Mouse (Mus musculus) regulatory T cell (primary cell): ENCODE measurements around the gene Hnrnpul1.

Experiments used
- in situ Hi-C: fragments of 300-600 bp; cut with MboI, MseI; formaldehyde crosslinking; loops from one replicate; pipeline ENCODE4 v1.15.1; 2025; ENCODE audit warnings: high pct_unique_total_duplicates

The Hnrnpul1 gene

DNA sequence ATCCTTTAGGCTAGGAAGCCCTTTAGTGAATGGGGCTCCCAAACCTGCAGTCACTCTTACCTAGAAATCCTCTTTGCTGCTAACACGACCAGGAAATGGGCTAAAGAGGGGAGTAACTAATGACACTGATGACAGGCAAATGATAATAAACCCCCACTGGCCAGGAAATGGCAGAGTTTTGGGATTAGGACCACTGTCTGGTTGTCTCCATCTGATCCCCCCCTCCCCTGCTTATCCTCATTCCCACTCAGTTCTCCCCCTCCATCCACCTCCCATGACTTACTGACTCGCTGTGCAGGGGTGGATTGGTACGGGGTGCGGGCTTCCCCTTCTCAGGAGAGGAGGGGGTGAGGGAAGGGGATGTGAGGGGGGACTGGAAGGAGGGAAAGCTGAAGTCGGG, 64.5 kb downstream of the Hnrnpul1 start:
- in situ Hi-C loops, result loop anchor here (25.0 kb wide), 1 partner anchor 1497 kb away; the partner anchor contains the start of genes BC024978, Gm21983, Mia and Rab4b

DNA sequence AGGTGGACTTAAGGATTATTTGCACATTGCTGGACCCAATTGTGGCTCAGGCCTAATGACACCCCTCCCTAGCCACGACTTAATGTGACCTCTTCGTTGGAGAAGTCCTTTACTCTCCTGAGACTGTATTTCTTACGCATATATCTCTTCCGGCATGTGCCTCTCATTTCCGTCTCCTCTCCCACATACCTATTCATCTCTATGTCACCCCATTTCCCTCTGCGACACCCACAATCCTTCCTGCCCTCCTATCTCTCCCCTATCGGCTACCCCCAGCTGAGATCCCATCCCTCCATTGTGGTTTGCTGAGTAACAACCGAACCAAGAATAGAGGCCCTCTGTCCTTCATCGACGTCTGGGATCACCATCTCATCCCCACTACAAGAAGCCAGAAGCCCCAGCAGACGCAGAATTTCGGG, 64.9 kb downstream of the Hnrnpul1 start:
- in situ Hi-C loops, result loop anchor here (10.0 to 25.0 kb wide), 2 partner anchors 1315 to 1498 kb away; partner anchors contain the start of genes BC024978, Gm21983, Kcnn4 and Mia

DNA sequence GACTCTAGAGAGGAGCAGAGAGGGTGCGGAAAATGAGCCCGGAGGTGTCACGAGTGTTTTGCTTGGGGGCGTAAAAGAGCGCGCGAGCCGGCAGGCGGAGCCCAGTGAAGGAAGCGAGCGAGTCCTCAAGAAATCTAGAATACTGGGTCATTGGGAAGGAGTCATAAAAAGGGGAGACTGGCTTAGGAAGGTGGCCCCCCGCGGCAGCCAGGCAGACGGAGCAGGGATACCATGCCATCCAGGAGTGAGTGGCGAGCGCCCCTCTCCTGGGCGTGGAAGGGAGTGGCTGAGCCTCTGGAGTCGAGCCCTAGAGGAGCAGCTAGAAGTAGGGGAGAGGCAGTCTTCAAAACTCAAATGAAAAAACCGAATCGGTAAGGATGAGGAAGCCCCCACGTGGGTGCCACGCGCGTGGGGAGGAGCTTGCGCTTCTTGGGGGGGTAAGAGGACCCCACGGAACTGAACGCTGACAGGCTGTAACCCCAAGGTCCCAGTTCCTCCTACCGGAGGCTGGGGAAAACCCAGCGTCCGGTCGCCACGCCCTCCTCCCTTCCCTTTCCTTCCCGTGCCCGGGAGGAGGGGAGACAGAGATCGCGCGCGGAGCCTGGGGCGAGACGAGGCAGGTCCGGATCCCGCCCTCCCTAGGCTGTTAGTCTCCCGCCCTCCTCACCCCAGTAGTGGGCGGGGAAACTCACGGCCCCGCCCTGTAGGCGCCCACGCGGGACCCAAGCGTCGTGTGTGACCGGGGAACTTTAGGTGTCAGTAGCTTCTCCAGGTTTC, 65.6 kb downstream of the Hnrnpul1 start:
- in situ Hi-C loops, result loop anchor here (10.0 to 25.0 kb wide), 2 partner anchors 1314 to 1498 kb away; partner anchors contain the start of genes BC024978, Gm21983, Kcnn4 and Mia

DNA sequence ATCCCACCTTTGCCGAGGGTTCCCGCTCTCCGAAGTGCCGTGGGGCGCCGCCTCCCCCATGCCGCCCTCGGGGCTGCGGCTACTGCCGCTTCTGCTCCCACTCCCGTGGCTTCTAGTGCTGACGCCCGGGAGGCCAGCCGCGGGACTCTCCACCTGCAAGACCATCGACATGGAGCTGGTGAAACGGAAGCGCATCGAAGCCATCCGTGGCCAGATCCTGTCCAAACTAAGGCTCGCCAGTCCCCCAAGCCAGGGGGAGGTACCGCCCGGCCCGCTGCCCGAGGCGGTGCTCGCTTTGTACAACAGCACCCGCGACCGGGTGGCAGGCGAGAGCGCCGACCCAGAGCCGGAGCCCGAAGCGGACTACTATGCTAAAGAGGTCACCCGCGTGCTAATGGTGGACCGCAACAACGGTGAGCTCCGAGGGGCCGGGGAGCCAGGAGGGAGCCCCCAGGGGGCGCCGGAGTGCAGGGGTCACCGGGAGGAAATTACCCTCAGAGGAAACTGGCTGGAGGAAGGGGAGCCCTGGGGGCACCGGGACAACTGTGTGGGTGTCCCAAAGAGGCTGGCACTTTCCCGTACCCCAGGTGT, 66.7 kb downstream of the Hnrnpul1 start:
- in situ Hi-C loops, result loop anchor here (10.0 to 25.0 kb wide), 2 partner anchors 1313 to 1499 kb away; partner anchors contain the start of genes BC024978, Gm21983, Kcnn4 and Mia

DNA sequence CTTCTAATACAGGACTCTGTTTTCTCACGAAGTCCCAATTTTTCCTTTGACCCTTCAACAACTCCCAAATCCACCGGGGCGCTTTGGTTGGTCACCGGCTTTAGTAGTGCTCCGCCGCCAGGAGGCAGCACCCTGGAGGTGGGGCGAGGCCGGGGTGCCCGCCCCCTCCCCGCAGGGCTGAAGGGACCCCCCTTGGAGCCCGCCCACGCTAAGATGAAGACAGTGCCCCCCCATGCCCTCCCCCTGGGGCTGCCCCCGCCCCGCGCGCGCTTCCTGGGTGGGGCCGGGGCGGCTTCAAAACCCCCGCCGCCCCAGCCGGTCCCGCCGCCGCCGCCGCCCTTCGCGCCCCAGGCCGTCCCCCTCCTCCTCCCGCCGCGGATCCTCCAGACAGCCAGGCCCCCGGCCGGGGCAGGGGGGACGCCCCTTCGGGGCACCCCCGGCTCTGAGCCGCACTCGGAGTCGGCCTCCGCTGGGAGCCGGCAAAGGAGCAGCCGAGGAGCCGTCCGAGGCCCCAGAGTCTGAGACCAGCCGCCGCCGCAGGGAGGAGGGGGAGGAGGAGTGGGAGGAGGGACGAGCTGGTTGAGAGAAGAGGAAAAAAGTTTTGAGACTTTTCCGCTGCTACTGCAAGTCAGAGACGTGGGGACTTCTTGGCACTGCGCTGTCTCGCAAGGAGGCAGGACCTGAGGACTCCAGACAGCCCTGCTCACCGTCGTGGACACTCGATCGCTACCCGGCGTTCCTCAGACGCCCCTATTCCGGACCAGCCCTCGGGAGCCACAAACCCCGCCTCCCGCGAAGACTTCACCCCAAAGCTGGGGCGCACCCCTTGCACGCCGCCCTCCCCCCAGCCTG, 67.7 kb downstream of the Hnrnpul1 start, which contains the start of gene Tgfb1:
TSS of gene Tgfb1 (plus strand) at position 323 of the 852 bp plus-strand sequence.
- in situ Hi-C loops, result loop anchor here (10.0 to 25.0 kb wide), 2 partner anchors 1312 to 1500 kb away; partner anchors contain the start of genes BC024978, Gm21983, Kcnn4 and Mia

DNA sequence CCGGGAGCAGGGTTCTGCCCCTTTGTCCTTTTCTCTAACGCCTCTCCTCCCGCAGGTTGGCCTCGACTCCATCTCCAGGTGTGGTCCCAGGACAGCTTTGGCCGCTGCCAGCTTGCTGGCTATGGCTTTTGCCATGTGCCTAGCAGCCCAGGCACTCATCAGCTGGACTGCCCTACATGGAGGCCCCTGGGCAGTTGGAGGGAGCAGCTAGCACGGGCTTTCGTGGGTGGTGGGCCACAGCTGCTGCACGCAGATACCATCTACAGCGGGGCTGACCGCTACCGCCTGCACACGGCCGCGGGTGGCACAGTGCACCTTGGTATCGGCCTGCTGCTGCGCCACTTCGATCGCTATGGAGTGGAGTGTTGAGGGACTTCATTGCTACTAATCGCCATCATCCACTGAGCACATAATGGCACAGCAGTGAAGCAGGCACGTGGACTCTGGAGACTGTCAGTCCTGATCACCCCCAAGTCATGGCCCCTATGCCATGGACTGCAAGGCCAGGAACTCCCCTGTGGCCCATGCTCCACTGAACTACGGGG, 68.6 kb downstream of the Hnrnpul1 start:
- in situ Hi-C loops, result loop anchor here (10.0 to 25.0 kb wide), 2 partner anchors 1311 to 1501 kb away; partner anchors contain the start of genes BC024978, Gm21983, Kcnn4 and Mia

DNA sequence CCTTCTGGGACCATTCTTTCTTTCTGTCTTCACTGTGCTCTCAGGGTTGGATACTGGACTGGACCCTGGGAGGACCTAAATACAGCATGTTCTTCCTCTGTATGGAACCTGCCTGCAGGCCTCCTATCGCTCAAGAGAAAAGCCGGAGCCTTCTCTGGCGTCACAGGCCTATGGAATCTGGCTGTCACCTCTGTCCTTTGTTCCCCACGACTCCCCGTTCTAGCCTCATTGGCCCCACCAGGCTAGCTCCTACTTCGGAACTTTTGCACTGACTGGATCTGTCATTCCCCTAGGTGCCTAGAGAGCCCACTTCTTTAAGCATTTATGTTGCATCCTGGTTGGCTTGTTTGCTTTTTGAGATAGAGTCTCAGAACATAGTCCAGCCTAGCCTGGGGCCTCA, 69.9 kb downstream of the Hnrnpul1 start:
- in situ Hi-C loops, result loop anchor here (10.0 to 25.0 kb wide), 2 partner anchors 1310 to 1503 kb away; partner anchors contain the start of genes BC024978, Gm21983, Kcnn4 and Mia

DNA sequence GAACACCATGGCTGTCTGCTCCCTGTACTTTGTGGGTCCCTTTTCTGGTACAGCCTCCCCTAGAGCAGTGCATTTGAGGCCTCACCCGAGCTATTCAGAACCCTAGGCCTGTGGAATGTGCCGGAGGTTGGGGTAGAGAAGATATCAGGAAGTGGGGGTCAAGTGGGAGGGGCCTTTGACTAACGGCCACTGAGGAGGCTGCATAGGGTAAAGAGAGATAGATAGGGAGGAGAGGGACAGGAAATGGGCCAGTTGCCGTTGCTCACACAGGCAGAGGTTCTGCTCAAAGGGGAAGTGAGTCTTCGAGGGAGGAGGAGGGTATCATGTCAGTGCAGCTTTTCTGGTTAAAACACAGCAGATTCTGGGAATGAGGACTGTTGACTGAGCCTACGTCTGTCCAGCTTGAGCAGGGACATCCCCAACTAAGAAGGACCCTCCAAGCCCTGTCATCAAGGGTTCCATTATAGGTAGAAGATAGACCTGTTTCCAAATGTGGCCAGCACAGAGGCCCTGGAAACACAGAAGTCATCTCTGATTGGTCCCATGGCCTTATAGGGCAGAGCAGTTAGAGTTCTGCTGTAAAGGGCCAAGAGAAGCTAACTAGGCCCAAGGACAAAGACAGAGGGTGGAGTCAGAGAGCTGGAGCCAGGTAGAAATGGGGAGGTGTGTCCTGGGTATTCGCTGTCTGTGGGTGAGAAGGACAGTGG, 70.9 kb downstream of the Hnrnpul1 start:
- in situ Hi-C loops, result loop anchor here (10.0 to 25.0 kb wide), 2 partner anchors 1309 to 1504 kb away; partner anchors contain the start of genes BC024978, Gm21983, Kcnn4 and Mia

DNA sequence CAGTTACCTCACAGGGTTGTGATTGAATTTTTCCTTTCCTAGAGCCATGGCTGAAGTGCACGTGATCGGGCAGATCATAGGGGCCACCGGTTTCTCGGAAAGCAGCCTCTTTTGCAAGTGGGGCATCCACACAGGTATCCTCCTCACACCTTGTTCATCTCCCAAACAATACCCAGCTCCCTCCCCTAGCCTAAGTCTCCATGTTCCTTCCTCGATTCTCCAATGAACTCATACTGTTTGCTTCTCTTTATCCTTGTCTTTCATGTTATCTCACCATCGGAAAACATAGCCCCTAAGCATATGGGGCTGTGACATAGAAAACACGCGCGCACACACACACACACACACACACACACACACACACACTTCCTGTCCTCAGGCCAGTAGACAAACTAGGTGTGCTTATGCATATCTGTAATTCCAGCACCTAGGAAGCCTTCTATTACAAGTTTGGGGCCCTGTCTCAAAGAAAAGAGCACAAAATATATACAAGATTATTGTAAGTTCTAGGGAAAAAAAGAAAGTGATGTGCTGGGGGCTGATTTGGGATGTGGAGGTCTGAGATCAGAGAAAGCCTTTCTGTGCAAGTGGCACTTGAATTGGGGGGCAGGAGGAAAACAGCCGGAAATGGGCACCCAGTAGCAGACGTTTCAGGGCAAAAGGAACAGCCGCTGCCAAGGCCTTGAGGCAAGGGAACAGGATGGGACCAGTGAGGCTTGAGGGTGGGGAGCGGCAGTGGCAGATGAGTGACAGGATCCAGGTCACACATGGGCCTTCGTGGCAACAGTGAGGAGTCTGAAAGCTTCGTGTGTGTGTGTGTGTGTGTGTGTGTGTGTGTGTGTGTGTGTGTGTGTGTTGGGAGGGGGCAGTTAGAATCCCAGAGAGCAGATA, 73.0 kb downstream of the Hnrnpul1 start:
- in situ Hi-C loops, result loop anchor here (10.0 to 25.0 kb wide), 2 partner anchors 1307 to 1506 kb away; partner anchors contain the start of genes BC024978, Gm21983, Kcnn4 and Mia

DNA sequence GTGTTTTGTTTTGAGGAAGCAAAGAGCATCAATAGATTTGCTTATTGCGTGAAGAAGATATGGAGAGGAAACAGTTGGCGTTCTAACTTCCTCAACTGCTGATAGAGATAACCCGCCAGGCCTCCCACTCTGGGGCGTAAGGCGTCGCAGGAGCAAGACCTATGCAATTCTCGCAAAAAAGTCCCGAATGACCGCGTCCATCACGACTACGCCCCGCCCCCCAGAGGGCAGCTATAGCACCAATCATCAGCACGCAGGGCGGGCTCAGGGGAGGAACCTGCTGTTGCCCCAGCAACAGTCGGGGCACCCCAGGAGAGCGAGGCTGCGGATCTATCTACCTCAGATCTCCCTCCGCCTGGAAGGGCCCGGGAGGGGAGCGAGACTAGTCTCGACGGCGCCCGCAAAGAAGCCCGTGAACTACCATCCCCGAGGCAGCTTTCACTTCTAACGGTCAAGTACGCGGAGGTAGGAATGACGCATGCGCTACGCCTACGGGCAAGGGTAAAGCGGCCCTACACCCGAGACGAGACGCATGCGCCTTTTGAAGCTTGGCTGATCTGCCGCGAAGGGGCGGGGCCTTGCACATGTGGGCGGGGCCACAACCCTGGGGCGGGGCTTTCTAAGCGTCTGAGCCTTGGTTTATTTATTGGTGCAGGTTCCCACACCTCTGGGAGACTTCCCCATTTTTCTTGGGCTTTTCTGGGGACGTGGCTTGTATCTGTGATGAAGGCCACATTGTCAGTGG, 73.9 kb downstream of the Hnrnpul1 start, which contains the start of gene B9d2:
TSS of gene B9d2 (plus strand) at position 267 of the 745 bp plus-strand sequence.
- in situ Hi-C loops, result loop anchor here (10.0 to 25.0 kb wide), 2 partner anchors 1306 to 1507 kb away; partner anchors contain the start of genes BC024978, Gm21983, Kcnn4 and Mia

DNA sequence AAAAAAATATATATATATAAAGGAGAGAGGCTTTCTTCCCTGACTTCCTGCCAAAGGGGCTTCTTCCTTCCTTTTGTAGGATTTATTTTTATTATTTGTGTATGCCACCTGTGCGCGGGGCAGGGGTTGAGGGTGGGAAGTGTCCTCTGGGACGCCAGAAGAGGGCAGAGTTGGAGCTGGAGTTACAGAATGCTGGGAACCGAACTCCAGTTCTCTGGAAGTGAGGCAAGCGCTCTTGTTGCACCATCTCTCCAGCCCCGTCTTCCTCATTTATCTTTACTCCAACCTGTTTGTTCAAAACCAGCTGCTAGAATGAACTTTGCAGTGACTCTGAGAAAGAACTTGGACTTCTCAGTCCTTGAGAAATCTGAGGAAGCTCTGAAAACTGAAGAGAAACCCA, 74.6 kb downstream of the Hnrnpul1 start:
- in situ Hi-C loops, result loop anchor here (10.0 to 25.0 kb wide), 2 partner anchors 1305 to 1507 kb away; partner anchors contain the start of genes BC024978, Gm21983, Kcnn4 and Mia

DNA sequence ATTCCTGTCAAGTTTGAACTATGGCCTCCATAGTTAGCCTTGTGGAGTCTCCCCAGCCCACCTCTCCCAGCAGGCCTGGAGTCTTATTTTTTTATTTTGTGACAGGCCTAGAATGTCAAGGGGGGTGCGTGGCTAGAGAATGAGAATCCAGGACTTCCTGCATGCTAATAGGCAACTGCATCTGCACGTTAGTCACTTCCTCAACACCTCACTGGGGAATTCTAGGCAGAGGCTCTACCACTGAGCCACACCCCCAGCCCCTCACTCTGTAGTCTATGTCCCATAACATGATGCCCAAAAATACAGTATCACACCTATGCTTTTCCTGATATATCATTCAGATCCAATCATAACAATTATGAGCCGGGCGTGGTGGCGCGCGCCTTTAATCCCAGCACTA, 77.5 kb downstream of the Hnrnpul1 start:
- in situ Hi-C loops, result loop anchor here (25.0 kb wide), 1 partner anchor 1510 kb away; the partner anchor contains the start of genes BC024978, Gm21983, Mia and Rab4b

DNA sequence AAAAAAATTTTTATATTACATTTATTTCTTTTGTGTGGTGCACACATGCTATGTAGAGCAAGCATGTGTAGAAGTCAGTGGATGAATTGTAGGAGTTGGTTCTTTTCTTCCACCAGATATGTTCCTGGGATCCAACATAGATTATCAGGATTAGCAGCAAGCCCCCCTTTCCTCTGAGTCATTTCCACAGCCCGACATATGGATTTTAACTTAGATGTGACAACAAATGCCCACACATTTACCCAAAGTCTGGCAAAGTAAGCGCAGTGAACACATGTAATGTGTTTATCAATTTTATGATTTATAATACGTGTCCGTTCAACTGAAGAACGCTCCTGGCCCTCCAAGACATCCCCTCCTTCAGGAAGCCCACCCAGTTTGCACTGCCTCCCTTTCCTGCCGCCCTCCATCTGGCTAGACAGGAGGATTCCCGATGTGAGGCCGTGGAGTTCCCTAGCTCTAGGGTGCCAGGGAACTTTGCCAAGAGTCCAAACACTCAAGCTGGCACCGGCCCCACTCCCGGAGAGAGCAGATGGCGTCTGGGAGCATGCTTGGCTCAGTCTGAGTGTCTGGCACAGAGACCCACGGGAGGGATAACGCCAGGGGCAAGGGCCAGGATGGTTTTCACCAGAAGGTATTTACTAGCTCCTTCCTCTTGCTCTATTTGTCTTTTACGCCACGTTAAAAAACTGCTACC, 78.3 kb downstream of the Hnrnpul1 start:
- in situ Hi-C loops, result loop anchor here (25.0 kb wide), 1 partner anchor 1511 kb away; the partner anchor contains the start of genes BC024978, Gm21983, Mia and Rab4b

DNA sequence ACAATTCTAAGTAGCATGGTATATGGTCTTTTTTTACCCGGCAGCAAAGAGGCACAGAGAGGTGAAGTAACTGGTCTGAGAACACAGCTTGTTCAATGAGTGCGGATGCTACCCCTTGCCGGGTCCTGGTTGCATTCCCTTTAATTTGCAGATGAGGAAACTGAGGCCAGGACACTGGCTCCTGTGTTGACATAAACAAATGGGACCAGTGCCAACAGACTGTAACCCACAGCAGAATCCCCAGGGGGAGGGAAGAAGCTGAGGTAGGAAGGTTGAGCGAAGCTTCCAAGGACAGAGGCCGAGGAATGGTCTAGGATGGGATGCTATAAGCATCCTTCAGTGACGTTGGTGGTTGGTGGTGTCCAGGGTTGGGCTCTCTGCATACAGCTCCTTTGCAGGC, 79.2 kb downstream of the Hnrnpul1 start:
- in situ Hi-C loops, result loop anchor here (25.0 kb wide), 1 partner anchor 1512 kb away; the partner anchor contains the start of genes BC024978, Gm21983, Mia and Rab4b

DNA sequence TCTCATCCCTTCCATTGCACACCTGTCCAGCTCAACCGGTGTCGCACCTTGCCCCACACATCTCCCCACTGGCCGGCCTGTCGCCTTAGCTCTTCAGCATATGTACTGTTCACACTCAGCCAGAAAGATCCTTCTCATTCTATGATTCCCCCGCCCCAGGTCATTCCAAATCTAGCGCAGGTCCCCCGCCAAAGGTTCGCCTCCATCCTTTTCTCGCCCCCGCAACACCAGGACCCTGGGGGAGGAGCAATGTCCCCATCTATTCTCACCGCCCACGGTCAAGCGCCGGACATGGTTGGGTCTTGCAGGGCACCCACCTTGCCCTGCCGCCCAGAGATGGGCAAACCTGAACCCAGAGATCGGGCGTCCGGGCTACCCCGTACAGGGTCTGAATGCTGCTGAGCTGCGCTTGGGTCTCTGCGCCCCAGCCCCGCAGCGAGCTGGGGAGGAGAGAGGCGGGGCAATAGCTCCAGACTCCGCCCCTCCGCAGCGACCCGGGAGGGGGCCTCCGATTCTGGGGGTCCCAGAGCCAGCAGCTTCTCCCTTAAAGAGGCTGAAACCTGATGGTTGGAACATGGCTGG, 79.7 kb downstream of the Hnrnpul1 start, which contains the start of gene Tmem91:
TSS of gene Tmem91 (minus strand) at position 448 of the 582 bp plus-strand sequence.
- in situ Hi-C loops, result loop anchor here (25.0 kb wide), 1 partner anchor 1512 kb away; the partner anchor contains the start of genes BC024978, Gm21983, Mia and Rab4b

DNA sequence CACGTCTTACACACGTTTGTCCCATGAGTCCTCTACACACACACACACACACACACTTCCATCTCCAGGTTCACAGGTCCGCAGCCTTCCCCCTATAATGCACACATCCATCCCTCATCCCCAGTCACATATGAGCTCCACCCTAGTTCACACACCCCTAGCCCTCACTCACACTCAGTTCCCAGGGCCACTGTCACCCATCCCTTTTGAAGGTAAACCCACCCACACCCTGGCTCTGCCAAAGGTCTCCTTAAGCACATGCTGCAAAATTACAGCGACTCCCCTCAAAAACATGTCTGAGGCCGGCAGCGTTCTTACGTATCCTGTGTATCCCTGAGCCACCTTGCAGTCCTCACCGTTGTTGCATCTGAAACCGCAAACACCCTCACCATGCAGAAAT, 80.3 kb downstream of the Hnrnpul1 start:
- in situ Hi-C loops, result no loop called here
